Mouse (Mus musculus): ENCODE measurements at regions not wholly inside any gene's neighbourhood (a gene's known extent, or its start where the extent isn't known, plus 50 kb on each side); places are given as distances from the start of the nearest gene placed in this dataset.

GRCm38 (mm10) chr3:136449364-136449763, 123.5 kb upstream of the Bank1 start:
- no peak for DNase-seq
- intact Hi-C loops (cut with DNase I): no loop called here

- intact Hi-C loops (cut with DNase I): no loop called here
- no peak for DNase-seq
These were observed 118.7 kb upstream of the Bank1 start for GRCm38 (mm10) chr3:136444598-136444997.

- intact Hi-C loops (cut with DNase I): no loop called here
These were observed 116.2 kb upstream of the Bank1 start for GRCm38 (mm10) chr3:136442099-136442498.

GRCm38 (mm10) chr3:136439907-136440645, 114.2 kb upstream of the Bank1 start:
- no peak for DNase-seq
- intact Hi-C loops (cut with DNase I): no loop called here

More at GRCm38 (mm10) chr3:136442099-136442498, 116.2 kb upstream of the Bank1 start:
- peak in 1 of 2 experiments; percentile 11 for DNase-seq

GRCm38 (mm10) chr3:136439350-136439749, 113.5 kb upstream of the Bank1 start:
- no peak for DNase-seq
- intact Hi-C loops (cut with DNase I): no loop called here

GRCm38 (mm10) chr3:136434407-136434806, 108.5 kb upstream of the Bank1 start:
- no peak for DNase-seq
- intact Hi-C loops (cut with DNase I): no loop called here

GRCm38 (mm10) chr3:136432072-136432471, 106.2 kb upstream of the Bank1 start:
- intact Hi-C loops (cut with DNase I): no loop called here
- DNase-seq: no peak

- intact Hi-C loops (cut with DNase I): no loop called here
- DNase-seq: no peak
These were observed 101.6 kb upstream of the Bank1 start for GRCm38 (mm10) chr3:136427427-136427826.

GRCm38 (mm10) chr3:136426539-136427194, 100.8 kb upstream of the Bank1 start:
- peak; percentile 20 for DNase-seq
- intact Hi-C loops (cut with DNase I): no loop called here

GRCm38 (mm10) chr3:136421969-136422614, 96.2 kb upstream of the Bank1 start:
- DNase-seq: peak; percentile 24 to 32
- intact Hi-C loops (cut with DNase I): no loop called here

- intact Hi-C loops (cut with DNase I): no loop called here
- DNase-seq: no peak
These were observed 79.7 kb upstream of the Bank1 start for GRCm38 (mm10) chr3:136405606-136406005.

- intact Hi-C loops (cut with DNase I): no loop called here
These were observed 57.4 kb upstream of the Bank1 start for GRCm38 (mm10) chr3:136383282-136383681.

GRCm38 (mm10) chr3:136380644-136381043, 54.8 kb upstream of the Bank1 start:
- no peak for DNase-seq
- intact Hi-C loops (cut with DNase I): no loop called here

More at GRCm38 (mm10) chr3:136383282-136383681, 57.4 kb upstream of the Bank1 start:
- no peak for DNase-seq

GRCm38 (mm10) chr3:136379741-136380398, 54.0 kb upstream of the Bank1 start:
- DNase-seq: no peak
- intact Hi-C loops (cut with DNase I): no loop called here

GRCm38 (mm10) chr3:136376893-136377292, 51.0 kb upstream of the Bank1 start:
- intact Hi-C loops (cut with DNase I): no loop called here
- DNase-seq: no peak
